Mouse (Mus musculus): Measurements from ENCODE around the gene 3110082I17Rik. TPM values are rescaled to one million over a fixed set of nuclear protein-coding genes. Genes with fewer than 3 reads are reported as not detected.

3110082I17Rik gene
- polyA plus RNA-seq, 1 experiment from 2014 or later: 21.9 TPM

DNA sequence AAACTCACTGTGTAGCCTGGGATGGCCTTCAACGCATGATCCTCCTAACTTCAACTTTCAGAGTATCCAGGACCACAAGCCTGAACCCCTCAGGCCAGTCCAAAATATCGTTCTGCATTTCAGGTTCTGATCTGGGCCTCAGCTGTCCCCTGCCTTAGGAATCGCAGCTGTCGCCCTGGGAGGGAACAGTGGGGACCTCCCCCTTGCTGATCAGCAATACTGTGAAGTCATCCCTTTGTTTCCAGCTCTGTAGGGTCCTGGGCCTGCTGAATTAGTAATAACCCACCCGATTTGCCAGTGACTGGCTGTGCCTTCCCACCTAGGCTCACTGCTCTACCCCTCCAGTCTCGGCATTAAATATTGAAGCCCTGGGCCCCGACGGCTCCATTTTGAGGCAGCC, 31.0 kb upstream of the 3110082I17Rik start:
- WGBS (ENCODE audit: insufficient replicate concordance): 51% methylated on average over 8 of the region's 8 CpGs
- Histone ChIP-seq H3K4me1 (ENCODE audit: control insufficient read depth, insufficient read depth, low read length) (no peaks in the 10 kb centered on the region), H3K27ac (ENCODE audit: low read depth, low read length) (no peak overlapping the region), H3K36me3 (ENCODE audit: control insufficient read depth, insufficient read depth, low read length) (no peaks in the 10 kb centered on the region), H3K4me2 (no peak overlapping the region), H3K9ac (ENCODE audit: low read depth, low read length) (no peak overlapping the region), H3K4me3 (ENCODE audit: low read depth, low read length) (no peak overlapping the region), H3K9me3 (replicated peaks; ENCODE audit: control insufficient read depth, low read length) (no peaks in the 10 kb centered on the region), H3K27me3 (ENCODE audit: control insufficient read depth, insufficient read depth, low read length) (peaks cover 17% of the 10 kb centered on the region)
- no peak for ATAC-seq (replicated peaks; ENCODE audit: insufficient number of reproducible peaks, low FRiP score, low TSS enrichment)

DNA sequence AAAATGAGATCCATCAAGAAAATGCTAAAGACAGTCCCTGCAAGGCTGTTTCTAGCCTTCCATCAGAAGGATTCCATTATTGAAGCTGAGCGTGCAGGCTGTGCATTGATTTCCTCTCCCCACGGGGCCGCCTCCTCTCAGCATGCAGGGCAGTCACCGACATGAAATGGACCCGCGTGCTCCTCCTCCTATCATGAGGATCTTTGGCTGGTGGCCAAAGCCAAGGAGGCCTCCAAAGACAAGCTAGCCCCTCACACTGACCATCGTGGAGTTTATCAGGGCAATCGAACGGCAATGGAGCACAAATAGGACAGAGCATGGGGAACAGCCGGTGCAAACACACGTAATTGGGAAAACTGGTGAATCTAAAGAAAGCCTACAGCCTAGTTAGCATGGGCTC, 29.8 kb upstream of the 3110082I17Rik start:
- no peaks in the 10 kb centered on the region for H3K36me3 ChIP-seq (ENCODE audit: control insufficient read depth, insufficient read depth, low read length)
- H3K4me3 ChIP-seq (ENCODE audit: low read depth, low read length): no peak overlapping the region
- H3K27me3 ChIP-seq (ENCODE audit: control insufficient read depth, insufficient read depth, low read length): peaks cover 11% of the 10 kb centered on the region
- H3K4me2 ChIP-seq: no peak overlapping the region
- no peaks in the 10 kb centered on the region for H3K4me1 ChIP-seq (ENCODE audit: control insufficient read depth, insufficient read depth, low read length)
- ATAC-seq (replicated peaks; ENCODE audit: insufficient number of reproducible peaks, low FRiP score, low TSS enrichment): no peak
- H3K9ac ChIP-seq (ENCODE audit: low read depth, low read length): no peak overlapping the region
- H3K9me3 ChIP-seq (replicated peaks; ENCODE audit: control insufficient read depth, low read length): no peaks in the 10 kb centered on the region
- no peak overlapping the region for H3K27ac ChIP-seq (ENCODE audit: low read depth, low read length)
- WGBS (ENCODE audit: insufficient replicate concordance): 83% methylated on average over 11 of the region's 11 CpGs

DNA sequence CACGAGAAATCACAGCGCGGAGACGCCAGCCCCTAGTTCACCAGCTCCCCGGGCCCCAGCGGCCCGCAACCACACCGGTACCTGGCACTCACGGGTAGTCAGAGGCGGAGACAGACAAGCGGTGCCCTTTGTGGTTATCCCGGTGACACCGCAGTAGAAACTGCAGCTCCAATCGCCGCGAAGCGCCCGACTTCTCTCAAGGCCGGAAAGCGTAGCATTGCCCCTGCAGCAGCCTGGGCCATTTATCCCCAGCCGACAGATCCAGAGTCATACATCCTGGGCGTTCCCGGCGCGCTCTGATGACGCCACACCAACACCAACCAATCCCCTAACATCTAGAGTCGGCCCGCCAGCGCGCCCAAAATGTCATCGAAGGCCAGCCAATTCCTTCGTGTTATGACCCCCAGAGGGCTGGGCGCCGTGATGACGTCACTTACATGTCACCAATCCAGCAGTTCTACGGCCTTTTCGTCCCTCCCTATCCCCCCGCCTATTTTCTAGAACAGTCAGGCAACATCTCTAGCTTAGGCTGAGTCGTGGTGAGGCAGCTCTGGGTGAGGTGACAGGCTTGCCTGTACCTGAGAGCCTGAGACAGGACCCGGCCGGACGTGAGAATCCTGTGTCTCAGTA, 24.0 kb upstream of the 3110082I17Rik start, which contains the start of gene Zfand2a:
Zfand2a (minus strand) TSS at position 365 of the 630 bp plus-strand sequence.
- peak within 1 kb of the TSS; percentile 84 for H3K9ac ChIP-seq (ENCODE audit: low read depth, low read length)
- 1% methylated on average over 42 of the region's 42 CpGs for WGBS (ENCODE audit: insufficient replicate concordance)
- H3K4me2 ChIP-seq: peak within 1 kb of the TSS; percentile 95
- H3K27ac ChIP-seq (ENCODE audit: low read depth, low read length): 0 out of 2 replicates have a peak within 1 kb of the TSS, but pooled peaks have one; percentile 46
- no peaks in the 10 kb centered on the region for H3K9me3 ChIP-seq (replicated peaks; ENCODE audit: control insufficient read depth, low read length)
- peaks cover 8% of the 10 kb centered on the region; the same call in 1 of the 2 replicates for H3K36me3 ChIP-seq (ENCODE audit: control insufficient read depth, insufficient read depth, low read length)
- H3K4me1 ChIP-seq (ENCODE audit: control insufficient read depth, insufficient read depth, low read length): peaks cover 7% of the 10 kb centered on the region; the same call in 1 of the 2 replicates
- peak within 1 kb of the TSS; percentile 90 for H3K4me3 ChIP-seq (ENCODE audit: low read depth, low read length)
- ATAC-seq (replicated peaks; ENCODE audit: insufficient number of reproducible peaks, low FRiP score, low TSS enrichment): peak; percentile 97
- H3K27me3 ChIP-seq (ENCODE audit: control insufficient read depth, insufficient read depth, low read length): no peaks in the 10 kb centered on the region

DNA sequence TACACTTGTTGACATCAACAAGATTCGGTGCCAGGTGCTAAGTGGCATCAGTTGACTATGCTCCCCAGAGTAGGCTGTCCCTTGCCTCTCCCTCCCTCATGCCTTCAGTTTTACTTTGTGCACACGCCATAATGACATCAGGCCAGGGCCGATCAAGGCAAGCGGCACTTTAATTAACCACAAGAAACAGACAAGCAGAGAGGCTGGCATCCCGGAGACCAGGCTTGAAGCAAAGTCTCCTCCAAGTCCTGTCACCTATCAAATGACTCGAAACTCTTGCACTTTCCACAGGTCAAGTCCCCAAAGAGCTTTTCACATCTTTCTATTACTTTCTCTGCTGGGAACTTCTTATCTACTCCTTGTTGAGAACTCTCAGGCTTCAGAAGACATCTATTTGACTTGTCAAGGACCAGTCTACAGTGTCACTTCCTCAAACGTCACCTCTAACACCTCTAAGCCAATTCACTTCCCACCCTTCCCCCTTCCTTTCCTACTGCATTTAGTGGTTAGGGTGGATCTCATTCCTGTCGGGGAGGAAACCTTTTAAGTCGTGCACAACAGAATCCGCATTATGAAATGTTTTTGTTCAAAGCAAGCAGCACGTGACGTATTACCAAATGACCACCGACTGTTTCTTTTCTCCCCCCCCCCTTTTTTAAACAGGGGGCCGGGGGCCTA, 23.0 kb upstream of the 3110082I17Rik start:
- Histone ChIP-seq H3K27me3 (ENCODE audit: control insufficient read depth, insufficient read depth, low read length) (no peaks in the 10 kb centered on the region), H3K9ac (ENCODE audit: low read depth, low read length) (peak overlapping the region; percentile 84), H3K4me3 (ENCODE audit: low read depth, low read length) (peak overlapping the region; percentile 90), H3K9me3 (replicated peaks; ENCODE audit: control insufficient read depth, low read length) (no peaks in the 10 kb centered on the region), H3K4me1 (ENCODE audit: control insufficient read depth, insufficient read depth, low read length) (peaks cover 7% of the 10 kb centered on the region; the same call in 1 of the 2 replicates), H3K4me2 (peak overlapping the region; percentile 95), H3K36me3 (ENCODE audit: control insufficient read depth, insufficient read depth, low read length) (peaks cover 11% of the 10 kb centered on the region; the same call in 1 of the 2 replicates), H3K27ac (ENCODE audit: low read depth, low read length) (no peak overlapping the region)
- no peak for ATAC-seq (replicated peaks; ENCODE audit: insufficient number of reproducible peaks, low FRiP score, low TSS enrichment)
- 55% methylated on average over 14 of the region's 14 CpGs for WGBS (ENCODE audit: insufficient replicate concordance)

DNA sequence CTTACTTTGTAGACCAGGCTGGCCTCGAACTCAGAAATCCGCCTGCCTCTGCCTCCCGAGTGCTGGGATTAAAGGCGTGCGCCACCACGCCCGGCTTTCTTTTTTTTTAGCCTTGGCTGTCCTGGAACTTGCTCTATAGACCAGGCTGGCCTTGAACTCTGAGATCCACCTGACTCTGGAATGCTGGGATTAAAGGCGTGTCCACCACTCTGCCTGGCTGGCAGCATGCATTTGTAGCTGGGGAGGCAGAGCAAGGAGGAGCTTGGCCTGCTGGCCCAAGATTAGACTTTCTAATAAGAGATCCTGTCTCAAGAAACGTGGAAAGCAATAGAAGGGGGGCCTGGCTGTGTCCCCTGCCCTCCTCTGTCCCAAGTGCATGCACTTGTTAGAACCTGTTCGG, 20.1 kb upstream of the 3110082I17Rik start:
- WGBS (ENCODE audit: insufficient replicate concordance): 95% methylated on average over 10 of the region's 10 CpGs
- no peak overlapping the region for H3K4me2 ChIP-seq
- no peak overlapping the region for H3K27ac ChIP-seq (ENCODE audit: low read depth, low read length)
- no peak overlapping the region for H3K4me3 ChIP-seq (ENCODE audit: low read depth, low read length)
- H3K36me3 ChIP-seq (ENCODE audit: control insufficient read depth, insufficient read depth, low read length): peaks cover 20% of the 10 kb centered on the region
- no peak for ATAC-seq (replicated peaks; ENCODE audit: insufficient number of reproducible peaks, low FRiP score, low TSS enrichment)
- H3K4me1 ChIP-seq (ENCODE audit: control insufficient read depth, insufficient read depth, low read length): peaks cover 7% of the 10 kb centered on the region; the same call in 1 of the 2 replicates
- no peak overlapping the region for H3K9ac ChIP-seq (ENCODE audit: low read depth, low read length)
- no peaks in the 10 kb centered on the region for H3K9me3 ChIP-seq (replicated peaks; ENCODE audit: control insufficient read depth, low read length)
- no peaks in the 10 kb centered on the region for H3K27me3 ChIP-seq (ENCODE audit: control insufficient read depth, insufficient read depth, low read length)

DNA sequence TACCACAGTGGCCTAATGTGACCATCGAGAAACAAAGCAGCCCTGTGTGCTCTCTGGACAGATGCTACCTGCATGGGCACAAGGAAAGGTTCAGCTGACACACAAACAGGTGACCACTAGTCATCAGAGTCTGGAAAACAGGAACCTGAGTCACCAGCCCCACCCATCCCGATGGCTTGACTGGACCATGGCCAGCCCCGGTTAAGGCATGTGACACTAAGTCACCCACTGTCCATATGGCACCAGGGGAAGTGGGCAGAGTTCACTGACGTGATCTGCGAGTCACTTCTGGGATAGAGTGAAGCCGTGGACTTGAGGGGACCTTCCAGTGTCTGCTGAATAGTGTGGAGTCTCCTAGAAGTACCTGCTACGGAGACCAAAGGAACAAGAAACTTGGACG, 18.8 kb upstream of the 3110082I17Rik start:
- Histone ChIP-seq H3K4me2 (no peak overlapping the region), H3K4me3 (ENCODE audit: low read depth, low read length) (no peak overlapping the region), H3K4me1 (ENCODE audit: control insufficient read depth, insufficient read depth, low read length) (peaks cover 7% of the 10 kb centered on the region; the same call in 1 of the 2 replicates), H3K27me3 (ENCODE audit: control insufficient read depth, insufficient read depth, low read length) (no peaks in the 10 kb centered on the region), H3K27ac (ENCODE audit: low read depth, low read length) (no peak overlapping the region), H3K9ac (ENCODE audit: low read depth, low read length) (no peak overlapping the region), H3K36me3 (ENCODE audit: control insufficient read depth, insufficient read depth, low read length) (peaks cover 26% of the 10 kb centered on the region), H3K9me3 (replicated peaks; ENCODE audit: control insufficient read depth, low read length) (no peaks in the 10 kb centered on the region)
- no peak for ATAC-seq (replicated peaks; ENCODE audit: insufficient number of reproducible peaks, low FRiP score, low TSS enrichment)
- 86% methylated on average over 8 of the region's 8 CpGs for WGBS (ENCODE audit: insufficient replicate concordance)

DNA sequence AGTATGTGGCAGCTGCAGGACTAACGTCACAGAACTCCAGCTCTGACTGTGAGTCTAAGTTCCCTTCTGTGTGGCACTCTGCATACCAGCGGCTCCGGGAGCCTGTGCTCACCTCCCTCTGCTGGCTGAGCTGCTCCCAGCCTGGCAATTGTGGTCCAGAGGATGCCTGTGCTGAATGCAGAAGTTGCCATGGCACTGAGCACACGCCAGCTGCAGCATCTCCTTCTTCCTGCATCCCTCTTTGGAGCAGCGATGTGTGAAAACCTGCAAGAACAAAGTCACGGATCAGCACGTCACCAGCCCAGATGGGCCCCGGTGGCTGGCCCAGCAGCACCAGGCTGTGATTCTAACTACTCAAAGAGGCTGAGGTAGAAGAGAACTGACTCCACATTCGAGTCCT, 14.4 kb upstream of the 3110082I17Rik start:
- no peak overlapping the region for H3K4me2 ChIP-seq
- H3K27me3 ChIP-seq (ENCODE audit: control insufficient read depth, insufficient read depth, low read length): no peaks in the 10 kb centered on the region
- no peaks in the 10 kb centered on the region for H3K9me3 ChIP-seq (replicated peaks; ENCODE audit: control insufficient read depth, low read length)
- H3K4me1 ChIP-seq (ENCODE audit: control insufficient read depth, insufficient read depth, low read length): no peaks in the 10 kb centered on the region
- no peak overlapping the region for H3K27ac ChIP-seq (ENCODE audit: low read depth, low read length)
- ATAC-seq (replicated peaks; ENCODE audit: insufficient number of reproducible peaks, low FRiP score, low TSS enrichment): no peak
- 79% methylated on average over 9 of the region's 9 CpGs for WGBS (ENCODE audit: insufficient replicate concordance)
- H3K4me3 ChIP-seq (ENCODE audit: low read depth, low read length): no peak overlapping the region
- no peak overlapping the region for H3K9ac ChIP-seq (ENCODE audit: low read depth, low read length)
- H3K36me3 ChIP-seq (ENCODE audit: control insufficient read depth, insufficient read depth, low read length): peaks cover 34% of the 10 kb centered on the region

DNA sequence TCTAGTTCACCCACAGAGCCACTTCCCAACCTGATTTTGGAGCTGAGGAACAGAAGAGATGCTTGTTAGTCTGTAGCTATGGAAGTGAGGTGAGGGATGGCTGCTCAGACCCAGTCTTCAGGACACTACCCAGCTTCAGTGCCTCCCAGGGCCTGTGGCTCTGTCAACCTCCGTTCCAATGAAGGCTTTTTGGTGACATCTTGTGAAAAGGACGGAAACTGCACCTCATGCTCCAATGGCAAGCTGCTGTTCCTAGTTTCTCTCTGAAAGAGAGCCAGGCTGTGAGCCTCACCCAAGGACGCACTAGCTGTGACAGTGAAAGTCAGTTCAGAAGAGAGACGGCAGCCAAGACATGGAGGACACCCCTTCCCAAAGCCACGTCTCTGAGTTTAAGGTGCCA, 7.7 kb upstream of the 3110082I17Rik start:
- H3K27ac ChIP-seq (ENCODE audit: low read depth, low read length): no peak overlapping the region
- no peak for ATAC-seq (replicated peaks; ENCODE audit: insufficient number of reproducible peaks, low FRiP score, low TSS enrichment)
- no peaks in the 10 kb centered on the region for H3K4me1 ChIP-seq (ENCODE audit: control insufficient read depth, insufficient read depth, low read length)
- WGBS (ENCODE audit: insufficient replicate concordance): 45% methylated on average over 5 of the region's 5 CpGs
- no peak overlapping the region for H3K4me2 ChIP-seq
- no peak overlapping the region for H3K4me3 ChIP-seq (ENCODE audit: low read depth, low read length)
- no peaks in the 10 kb centered on the region for H3K9me3 ChIP-seq (replicated peaks; ENCODE audit: control insufficient read depth, low read length)
- H3K9ac ChIP-seq (ENCODE audit: low read depth, low read length): no peak overlapping the region
- peaks cover 15% of the 10 kb centered on the region for H3K36me3 ChIP-seq (ENCODE audit: control insufficient read depth, insufficient read depth, low read length)
- no peaks in the 10 kb centered on the region for H3K27me3 ChIP-seq (ENCODE audit: control insufficient read depth, insufficient read depth, low read length)
